Mouse (Mus musculus): Measurements from ENCODE around the gene Cd59b.
"Not testable (repeated sequence)": the region's sequence is repeated elsewhere in the genome, so short reads cannot be mapped to it uniquely, and the experiment has no call there.

The Cd59b gene

GRCm38 (mm10) chr2:104098529-104099230 lies 29.0 kb downstream of the Cd59b start:
- ChIA-PET CTCF (interaction anchor here in 1 of 4 experiments (0.7 kb wide), 1 partner anchor 64 kb away, joined by 3 read pairs; no protein-coding TSS in a partner anchor), POLR2A (interaction anchor here (0.7 to 2.8 kb wide), 21 partner anchors 9 to 506 kb away, joined by 3 to 28 read pairs (median 4); partner anchors contain the start of genes A930018P22Rik (in 4 of the 4), Cd59b (in 2 of the 4) and Cstf3 (in 1 of the 4))

GRCm38 (mm10) chr2:104099231-104099585 lies 29.6 kb downstream of the Cd59b start:
- CTCF ChIA-PET: interaction anchor here in 1 of 4 experiments (0.7 kb wide), 1 partner anchor 64 kb away, joined by 3 read pairs; no protein-coding TSS in a partner anchor
- POLR2A ChIA-PET: interaction anchor here (0.7 to 2.8 kb wide), 21 partner anchors 8 to 505 kb away, joined by 3 to 28 read pairs (median 4); partner anchors contain the start of genes A930018P22Rik (in 4 of the 4), Cd59b (in 2 of the 4) and Cstf3 (in 1 of the 4)

GRCm38 (mm10) chr2:104099946-104100345 lies 30.3 kb downstream of the Cd59b start:
- CTCF ChIA-PET: no interaction called here
- POLR2A ChIA-PET: interaction anchor here in 3 of 4 experiments (0.6 to 2.6 kb wide), 8 partner anchors 10 to 231 kb away, joined by 3 to 28 read pairs (median 6); partner anchors contain the start of gene A930018P22Rik (in 3 of the 3)

- POLR2A ChIA-PET: interaction anchor here in 2 of 4 experiments (0.5 to 3.5 kb wide), 7 partner anchors 8 to 35 kb away, joined by 3 to 12 read pairs (median 4); partner anchors contain the start of gene A930018P22Rik (in 2 of the 2)
- CTCF ChIA-PET: no interaction called here
Measured at GRCm38 (mm10) chr2:104104800-104105199, 35.2 kb downstream of the Cd59b start.

- POLR2A ChIA-PET: interaction anchor here (0.6 to 3.2 kb wide), 15 partner anchors 9 to 481 kb away, joined by 3 to 19 read pairs (median 5); partner anchors contain the start of genes A930018P22Rik (in 2 of the 4), Cd59a (in 2 of the 4), Cd59b (in 2 of the 4) and Cstf3 (in 1 of the 4)
- CTCF ChIA-PET: not testable (repeated sequence)
Measured at GRCm38 (mm10) chr2:104109021-104109420, 39.4 kb downstream of the Cd59b start.

- CTCF ChIA-PET: no interaction called here
- POLR2A ChIA-PET: interaction anchor here (0.6 to 3.2 kb wide), 16 partner anchors 9 to 481 kb away, joined by 3 to 19 read pairs (median 5); partner anchors contain the start of genes A930018P22Rik (in 3 of the 4), Cd59a (in 2 of the 4), Cd59b (in 2 of the 4) and Cstf3 (in 1 of the 4)
Measured at GRCm38 (mm10) chr2:104109528-104109927, 39.9 kb downstream of the Cd59b start.

- ChIA-PET POLR2A (interaction anchor here (0.9 to 3.2 kb wide), 15 partner anchors 9 to 480 kb away, joined by 3 to 19 read pairs (median 5); partner anchors contain the start of genes A930018P22Rik (in 3 of the 4), Cd59a (in 2 of the 4), Cd59b (in 1 of the 4) and Cstf3 (in 1 of the 4)), CTCF (no interaction called here)
Measured at GRCm38 (mm10) chr2:104110031-104110430, 40.4 kb downstream of the Cd59b start.

GRCm38 (mm10) chr2:104111170-104111797 lies 41.6 kb downstream of the Cd59b start:
- POLR2A ChIA-PET: interaction anchor here in 2 of 4 experiments (1.2 to 2.1 kb wide), 3 partner anchors 11 to 15 kb away, joined by 3 to 19 read pairs (median 4); partner anchors contain the start of gene A930018P22Rik (in 2 of the 2)
- CTCF ChIA-PET: not testable (repeated sequence)

- POLR2A ChIA-PET, CTCF ChIA-PET: not testable (repeated sequence)
Measured at GRCm38 (mm10) chr2:104113563-104113962, 43.9 kb downstream of the Cd59b start.

- POLR2A ChIA-PET: interaction anchor here in 1 of 4 experiments (1.6 kb wide), 1 partner anchor 14 kb away, joined by 5 read pairs; no protein-coding TSS in a partner anchor
- CTCF ChIA-PET: no interaction called here
Measured at GRCm38 (mm10) chr2:104114898-104115297, 45.2 kb downstream of the Cd59b start.

GRCm38 (mm10) chr2:104117173-104117572 lies 47.5 kb downstream of the Cd59b start:
- CTCF ChIA-PET: not testable (repeated sequence)
- POLR2A ChIA-PET: interaction anchor here in 1 of 4 experiments (1.3 kb wide), 1 partner anchor 30 kb away, joined by 3 read pairs; no protein-coding TSS in a partner anchor

- ChIA-PET POLR2A (interaction anchor here in 2 of 4 experiments (1.2 to 2.4 kb wide), 7 partner anchors 9 to 32 kb away, joined by 3 to 11 read pairs (median 4); partner anchors contain the start of gene Cd59a (in 1 of the 2)), CTCF (interaction anchor here in 1 of 4 experiments (1.0 to 1.5 kb wide), 2 partner anchors 12 to 257 kb away, joined by 3 to 4 read pairs; no protein-coding TSS in a partner anchor)
Measured at GRCm38 (mm10) chr2:104119097-104119496, 49.4 kb downstream of the Cd59b start.

- ChIA-PET CTCF (interaction anchor here in 2 of 4 experiments (0.5 to 1.0 kb wide), 2 partner anchors 11 to 513 kb away, joined by 4 to 5 read pairs; no protein-coding TSS in a partner anchor), POLR2A (interaction anchor here in 2 of 4 experiments (1.2 to 2.4 kb wide), 4 partner anchors 11 to 51 kb away, joined by 3 to 11 read pairs (median 8); partner anchors contain the start of gene Cd59b (in 1 of the 2))
Measured at GRCm38 (mm10) chr2:104120312-104120711, 50.7 kb downstream of the Cd59b start.

- ChIA-PET POLR2A (interaction anchor here (0.5 to 2.8 kb wide), 59 partner anchors 9 to 621 kb away, joined by 3 to 31 read pairs (median 5); partner anchors contain the start of genes Cd59a (in 3 of the 4), Cd59b (in 3 of the 4), Cstf3 (in 3 of the 4) and Abtb2 (in 2 of the 4)), CTCF (interaction anchor here in 2 of 4 experiments (0.9 to 1.4 kb wide), 5 partner anchors 9 to 87 kb away, joined by 3 to 9 read pairs (median 5); no protein-coding TSS in a partner anchor)
Measured at GRCm38 (mm10) chr2:104121681-104122504, 52.2 kb downstream of the Cd59b start.

GRCm38 (mm10) chr2:104122505-104123378 lies 53.1 kb downstream of the Cd59b start, which contains the start of gene A930018P22Rik:
Gene A930018P22Rik, plus strand, starts transcription at chr2:104122769.
- ChIA-PET POLR2A (interaction anchor here (0.6 to 2.8 kb wide), 69 partner anchors 8 to 621 kb away, joined by 3 to 31 read pairs (median 4); partner anchors contain the start of genes Cd59a (in 3 of the 4), Cstf3 (in 3 of the 4), Abtb2 (in 2 of the 4) and Cd59b (in 2 of the 4)), CTCF (interaction anchor here in 3 of 4 experiments (0.6 to 1.4 kb wide), 9 partner anchors 8 to 297 kb away, joined by 3 to 9 read pairs (median 4); no protein-coding TSS in a partner anchor)

- ChIA-PET POLR2A (interaction anchor here in 3 of 4 experiments (0.7 to 2.8 kb wide), 38 partner anchors 9 to 620 kb away, joined by 3 to 31 read pairs (median 7); partner anchors contain the start of genes Cd59a (in 3 of the 3), Cstf3 (in 2 of the 3), Abtb2 (in 1 of the 3) and Caprin1 (in 1 of the 3)), CTCF (interaction anchor here in 3 of 4 experiments (1.1 to 1.3 kb wide), 3 partner anchors 23 to 296 kb away, joined by 3 to 9 read pairs (median 4); no protein-coding TSS in a partner anchor)
Measured at GRCm38 (mm10) chr2:104123540-104123939, 53.9 kb downstream of the Cd59b start.

Measured in embryonic stem cell, embryonic (primary cell).